Mouse (Mus musculus) B cell, adult 2 months (primary cell): ENCODE data around the gene Sephs2.
"Not testable (repeated sequence)": the region's sequence is repeated elsewhere in the genome, so short reads cannot be mapped to it uniquely, and the experiment has no call there.

Experiments
- DNase-seq, 2 experiments: peaks; one replicate each; pipeline ENCODE4 v3.0.0; 2022

Gene Sephs2

GRCm38 (mm10) chr7:127270256-127270655 is 3.6 kb downstream of the Sephs2 start:
- DNase-seq = no peak

- DNase-seq = no peak
Observed at GRCm38 (mm10) chr7:127263526-127263925, 10.3 kb downstream of the Sephs2 start.

DNA sequence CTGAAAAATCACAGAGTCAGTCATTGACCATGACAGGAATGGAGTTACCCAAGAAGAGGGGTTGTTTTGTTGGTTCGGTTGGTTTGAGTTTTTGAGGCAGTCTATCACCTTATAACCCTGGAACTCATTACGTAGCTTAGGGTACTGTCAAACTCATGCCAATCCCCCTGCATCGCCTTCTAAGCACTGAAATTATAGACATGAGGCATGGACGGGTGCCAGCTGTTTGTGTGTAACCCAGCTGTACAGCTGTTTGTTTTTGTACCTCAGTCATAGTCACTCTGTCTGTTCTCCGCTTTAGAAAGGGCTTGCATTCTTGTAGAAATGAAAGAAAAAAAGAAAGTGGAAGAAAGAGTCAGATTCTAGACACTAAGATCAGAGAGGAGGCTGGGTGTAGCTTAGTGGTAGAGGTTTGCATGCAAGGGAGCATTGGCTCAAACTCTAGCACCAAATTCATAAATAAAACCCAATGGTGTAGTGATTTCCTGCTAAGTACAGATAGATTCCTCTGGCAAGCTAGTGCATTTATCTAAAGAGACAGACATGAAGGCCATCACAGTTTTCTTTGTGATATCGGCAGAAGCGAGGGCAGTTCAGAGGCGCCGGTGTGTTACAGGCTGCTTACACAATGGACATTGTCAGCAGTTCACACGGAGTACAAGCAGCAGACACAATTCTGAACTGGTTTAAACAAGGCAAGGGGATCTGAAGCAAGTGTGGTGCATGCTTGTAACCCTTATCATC is 11.5 kb downstream of the Sephs2 start:
- no peak for DNase-seq

- peak; percentile 95 to 96 for DNase-seq
Observed at GRCm38 (mm10) chr7:127260309-127261111, 13.3 kb downstream of the Sephs2 start, which contains the start of gene Dctpp1. Dctpp1 (minus strand) TSS chr7:127260709.

GRCm38 (mm10) chr7:127259186-127259905 is 14.5 kb downstream of the Sephs2 start:
- DNase-seq = no peak

DNA sequence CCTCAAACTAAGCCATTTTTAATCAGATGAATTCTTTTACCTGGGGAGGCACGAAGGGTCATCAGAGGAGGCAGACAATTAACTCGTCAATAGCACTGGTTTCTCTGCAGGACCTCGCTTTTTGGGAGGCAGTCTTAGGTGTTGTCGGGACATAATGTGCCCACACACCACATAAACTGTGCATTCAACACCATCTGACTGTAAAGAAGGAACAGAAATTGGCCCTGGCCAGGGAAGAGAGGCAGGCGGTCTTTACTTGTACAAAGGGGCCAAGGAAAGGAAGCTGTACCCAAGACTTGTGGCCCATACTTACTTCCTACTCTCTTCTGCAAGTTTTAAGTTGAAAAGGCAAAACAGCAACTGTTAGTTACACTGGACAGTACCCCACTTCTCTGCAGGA is 17.3 kb downstream of the Sephs2 start:
- no peak for DNase-seq

DNA sequence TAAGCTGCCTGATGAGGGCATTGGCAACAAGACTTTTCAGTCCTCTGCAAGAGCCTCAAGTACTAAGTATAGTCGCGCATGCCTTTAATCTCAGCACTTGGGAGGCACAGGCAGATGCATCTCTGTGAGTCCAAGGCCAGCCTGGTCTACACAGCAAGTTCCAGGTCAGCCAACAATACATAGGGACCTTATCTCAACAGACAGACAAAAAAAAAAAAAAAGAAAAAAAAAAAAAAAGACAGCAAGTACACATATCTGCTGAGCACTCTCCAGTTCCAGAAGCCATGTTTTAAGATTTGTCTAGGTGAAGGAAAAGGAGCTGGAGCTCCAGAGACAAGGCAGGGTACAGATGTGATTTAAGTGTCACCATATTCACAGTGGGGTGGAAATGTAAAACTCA is 17.9 kb downstream of the Sephs2 start:
- no peak for DNase-seq

DNA sequence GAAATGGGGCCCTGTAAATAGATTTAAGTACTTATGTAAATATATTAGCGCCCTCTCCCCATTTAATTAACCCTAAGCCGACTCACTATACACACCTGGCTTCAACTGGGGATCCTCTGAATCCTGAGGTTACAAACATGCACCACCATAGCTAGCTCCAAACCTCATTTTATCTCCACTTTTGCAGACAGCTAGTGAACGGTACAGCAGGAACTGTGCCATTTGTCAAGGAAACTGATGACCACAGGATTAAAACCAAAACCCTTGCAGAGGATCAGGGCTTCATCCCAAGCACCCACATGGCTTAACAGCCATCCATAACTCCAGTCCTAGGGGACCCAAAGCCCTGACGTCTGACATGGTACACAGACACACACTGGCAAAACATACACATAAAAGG is 18.8 kb downstream of the Sephs2 start:
- no peak for DNase-seq

DNA sequence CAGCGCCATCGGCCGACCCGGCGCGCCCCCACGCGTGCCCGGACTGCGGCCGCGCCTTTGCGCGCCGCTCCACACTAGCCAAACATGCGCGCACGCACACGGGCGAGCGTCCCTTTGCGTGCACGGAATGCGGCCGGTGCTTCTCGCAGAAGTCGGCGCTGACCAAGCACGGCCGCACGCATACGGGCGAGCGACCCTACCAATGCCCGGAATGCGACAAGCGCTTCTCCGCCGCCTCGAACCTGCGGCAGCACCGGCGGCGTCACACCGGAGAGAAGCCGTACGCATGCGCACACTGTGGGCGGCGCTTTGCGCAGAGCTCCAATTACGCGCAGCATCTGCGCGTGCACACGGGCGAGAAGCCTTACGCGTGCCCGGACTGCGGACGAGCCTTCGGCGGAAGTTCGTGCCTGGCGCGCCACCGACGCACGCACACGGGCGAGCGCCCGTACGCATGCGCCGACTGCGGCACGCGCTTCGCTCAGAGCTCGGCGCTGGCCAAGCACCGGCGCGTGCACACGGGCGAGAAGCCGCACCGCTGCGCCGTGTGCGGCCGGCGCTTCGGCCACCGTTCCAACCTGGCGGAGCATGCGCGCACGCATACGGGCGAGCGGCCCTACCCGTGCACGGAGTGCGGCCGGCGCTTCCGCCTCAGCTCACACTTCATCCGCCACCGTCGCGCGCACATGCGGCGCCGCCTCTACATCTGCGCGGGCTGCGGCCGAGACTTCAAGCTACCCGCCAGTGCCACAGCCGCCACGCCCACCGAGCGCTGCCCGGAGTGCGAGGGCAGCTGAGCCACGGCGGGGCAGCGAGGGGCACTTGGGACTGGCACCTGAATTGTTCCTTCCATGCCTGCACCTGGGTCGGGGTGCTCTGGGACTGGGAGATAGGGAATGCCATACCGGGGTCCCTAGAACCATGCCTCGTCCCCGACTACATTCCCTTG is 19.8 kb downstream of the Sephs2 start:
- DNase-seq = peak; percentile 92 to 94

DNA sequence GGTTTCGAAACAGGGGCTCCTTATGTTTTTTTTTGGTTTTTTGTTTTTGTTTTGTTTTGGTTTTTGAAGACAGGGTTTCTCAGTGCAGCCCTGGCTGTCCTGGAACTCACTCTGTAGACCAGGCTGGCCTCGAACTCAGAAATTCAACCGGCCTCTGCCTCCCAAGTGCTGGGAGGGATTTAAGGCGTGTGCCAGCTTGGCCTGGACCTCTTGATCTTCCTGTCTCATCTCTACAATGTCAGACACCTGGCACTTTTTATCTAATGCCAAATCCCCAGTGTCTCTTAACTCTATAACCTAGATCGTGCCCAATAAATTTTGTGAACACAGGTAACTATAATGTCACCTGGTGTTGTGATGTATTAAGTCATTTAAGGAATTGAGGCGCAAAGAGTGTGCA is 20.5 kb downstream of the Sephs2 start:
- DNase-seq = no peak

DNA sequence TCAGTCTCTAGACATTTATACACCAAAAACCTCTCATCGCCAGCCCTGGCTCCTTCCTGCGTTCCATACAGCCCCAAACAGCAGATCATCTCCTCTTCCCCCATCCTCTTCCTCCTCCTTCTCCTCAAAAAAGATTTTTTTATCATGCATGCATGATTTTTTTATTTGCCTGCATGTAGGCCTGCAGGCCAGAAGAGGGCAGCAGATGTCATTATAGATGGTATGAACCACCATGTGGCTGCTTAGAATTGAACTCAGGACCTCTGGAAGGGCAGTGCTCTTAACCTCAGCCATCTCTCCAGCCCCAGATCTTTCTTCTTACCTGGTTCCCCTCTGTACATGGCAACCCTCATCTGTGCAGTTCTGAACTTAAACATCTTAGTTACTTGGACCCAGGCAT is 21.4 kb downstream of the Sephs2 start:
- DNase-seq = peak; percentile 53 to 54

- DNase-seq = not testable (repeated sequence)
Observed at GRCm38 (mm10) chr7:127250511-127250910, 23.3 kb downstream of the Sephs2 start.

GRCm38 (mm10) chr7:127244658-127245510 is 29.0 kb downstream of the Sephs2 start:
- DNase-seq = no peak

DNA sequence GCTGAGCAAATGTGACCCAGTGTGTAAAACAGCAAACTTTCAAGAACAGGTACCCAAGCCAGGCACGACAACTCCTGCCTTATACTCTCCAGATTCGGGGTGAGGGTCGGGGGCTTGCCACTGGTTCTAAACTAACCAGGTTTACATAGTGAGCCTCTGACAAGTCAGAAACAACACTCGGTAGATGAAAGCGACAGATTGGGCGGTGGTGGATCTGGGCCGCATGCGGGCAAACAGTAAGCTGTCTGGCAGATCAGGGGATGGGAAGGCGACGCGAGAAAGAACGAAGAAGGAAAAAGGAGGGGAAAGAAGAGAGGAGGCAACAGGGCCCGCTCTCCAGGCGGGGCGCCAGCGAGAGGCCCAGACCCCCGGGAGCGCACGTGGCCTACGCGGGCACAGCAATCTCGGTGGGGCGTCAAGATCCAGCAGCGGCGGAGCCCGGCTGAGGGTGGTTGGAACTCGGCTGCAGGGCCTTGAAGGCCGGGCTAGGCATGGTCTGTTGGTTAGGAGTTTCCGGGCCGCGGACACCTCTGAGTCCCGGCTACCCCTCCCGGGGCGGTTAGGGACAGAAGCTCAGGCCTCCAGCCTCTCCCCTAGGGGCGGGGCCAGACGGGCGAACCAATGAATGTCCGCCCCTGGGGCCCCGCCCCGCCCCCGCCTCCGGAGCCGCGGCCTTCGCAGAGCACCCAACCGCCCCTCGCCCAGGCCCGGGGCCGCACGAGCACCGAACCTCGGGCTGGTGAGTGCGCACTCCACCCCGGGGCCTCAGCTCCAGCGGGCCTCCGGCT is 29.8 kb downstream of the Sephs2 start, which contains the start of gene Zfp771:
Gene Zfp771, plus strand, starts transcription at position 405 of the 788 bp plus-strand sequence.
- DNase-seq = peak; percentile 94 to 95

GRCm38 (mm10) chr7:127243361-127243867 is 30.4 kb downstream of the Sephs2 start:
- DNase-seq = no peak

- no peak for DNase-seq
Observed at GRCm38 (mm10) chr7:127234777-127235176, 39.1 kb downstream of the Sephs2 start.

GRCm38 (mm10) chr7:127233765-127234164 is 40.1 kb downstream of the Sephs2 start:
- DNase-seq = no peak

DNA sequence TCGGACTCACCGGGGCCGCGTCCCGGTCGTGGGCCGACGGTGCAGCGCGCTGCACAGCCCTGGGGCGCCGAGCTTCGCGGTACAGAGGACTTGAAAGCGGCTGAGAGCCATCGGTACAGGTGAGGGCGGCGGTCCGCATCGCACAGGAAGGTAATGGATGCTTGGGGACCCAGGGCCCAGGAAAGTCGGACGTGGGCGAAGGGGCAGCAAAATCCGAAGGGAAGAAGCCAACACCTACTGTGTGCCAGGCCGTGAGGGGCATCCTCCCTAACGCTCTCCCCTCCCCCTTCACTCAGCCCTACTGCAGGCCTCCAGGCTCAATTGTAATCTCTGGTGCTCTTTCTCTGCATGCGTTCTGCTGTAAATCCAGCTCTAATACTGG is 40.5 kb downstream of the Sephs2 start:
- DNase-seq = no peak

DNA sequence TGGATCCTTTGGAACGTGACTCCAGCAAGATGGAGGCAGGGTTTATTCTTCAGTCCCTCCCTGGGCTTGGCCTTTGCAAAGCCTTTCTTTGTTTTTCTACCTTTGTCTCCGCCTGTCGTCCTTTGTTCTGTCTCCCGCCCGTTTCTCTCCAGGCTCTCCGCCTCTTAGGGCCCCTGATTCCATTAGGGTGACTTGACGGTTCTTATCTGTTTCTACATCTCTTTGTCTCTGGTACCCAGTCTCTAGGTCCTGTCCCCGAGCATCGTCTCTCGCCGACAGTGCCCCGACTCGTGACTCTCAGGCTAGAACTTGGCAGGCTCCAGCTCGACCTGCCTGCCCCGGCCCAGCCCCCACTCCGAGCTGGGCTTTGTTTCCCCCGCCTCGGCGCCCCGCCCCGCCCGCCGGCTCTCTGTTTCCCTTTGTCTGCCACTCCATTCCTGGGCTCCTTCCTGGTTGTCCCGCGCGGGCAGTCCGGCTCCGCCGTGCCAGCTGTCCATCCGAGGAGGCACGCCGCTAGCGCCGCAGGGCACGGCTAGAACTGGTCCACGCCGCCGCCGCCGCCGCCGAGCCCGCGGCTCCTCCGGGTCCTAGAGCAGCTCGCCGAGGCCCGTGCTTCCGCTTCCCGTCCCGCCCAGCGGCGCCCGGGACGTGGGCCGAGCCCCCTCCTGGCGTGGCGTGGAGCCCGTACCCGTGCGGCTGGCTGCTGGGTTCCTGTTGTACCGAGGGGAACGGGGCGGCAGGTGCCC is 41.1 kb downstream of the Sephs2 start, which contains the start of the genes Zfp553 and Sept1:
Gene Zfp553, plus strand, starts transcription at position 440 of the 746 bp plus-strand sequence.
Gene Sept1, minus strand, starts transcription at position 509 of the 746 bp plus-strand sequence.
- DNase-seq = peak; percentile 80 to 83
